Mouse (Mus musculus) liver, postnatal 0 days (tissue): ENCODE data around the gene Relb.

Experiments used
- CTCF ChIP-seq: sonication (generic); IDR thresholded peaks from 2 replicates; pipeline ENCODE4 v1.5.1; 2016; ENCODE audit warnings: antibody characterized with exemption, low read depth
- EP300 ChIP-seq: IDR thresholded peaks from 2 replicates; pipeline ENCODE4 v1.6.1; 2016; ENCODE audit warnings: antibody characterized with exemption, low read depth, mild to moderate bottlenecking

DNA sequence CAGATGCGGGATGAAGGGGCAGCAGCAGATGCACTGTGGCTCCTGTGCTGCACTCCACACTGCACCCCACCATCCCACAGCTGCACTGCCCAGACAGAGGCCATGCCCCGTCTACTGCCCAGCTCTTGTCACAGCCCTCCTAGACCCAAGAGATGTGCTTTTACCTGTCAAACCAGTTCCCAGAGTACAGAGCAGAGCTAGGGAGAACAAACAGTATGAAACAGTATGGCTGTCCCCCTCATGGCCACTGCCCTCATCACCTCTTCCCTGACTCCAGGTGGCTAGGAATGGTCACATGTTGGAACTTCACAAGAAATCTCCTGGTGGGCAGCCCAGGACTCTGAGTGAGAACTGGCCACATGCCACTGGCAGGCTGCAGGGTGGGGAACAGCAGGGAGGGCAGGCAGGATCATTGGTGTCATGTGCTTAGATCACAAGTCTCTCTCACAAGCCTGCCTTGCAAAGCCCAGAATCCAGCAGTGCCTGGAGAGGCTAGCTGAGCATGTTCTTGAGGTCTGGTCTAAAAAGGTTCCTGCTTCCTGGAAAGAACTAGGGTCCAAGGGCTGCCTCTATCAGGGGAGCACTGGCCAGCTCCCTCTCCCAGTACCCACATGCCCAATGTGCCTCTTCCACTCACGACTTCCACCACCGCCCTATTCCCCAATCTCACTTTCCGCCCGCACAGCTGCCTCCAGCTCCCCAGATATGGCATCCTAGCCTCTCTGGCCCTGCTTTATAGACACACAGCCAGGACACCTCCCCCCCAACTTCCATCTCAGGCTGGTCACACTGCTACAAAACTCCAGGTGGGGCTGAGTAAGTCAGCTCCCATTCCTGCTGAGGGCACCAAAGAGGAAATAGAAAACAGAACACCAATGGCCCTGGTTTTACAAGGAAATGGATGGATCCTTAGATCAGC is 71.0 kb downstream of the Relb start:
- TF ChIP-seq CTCF (no peak), EP300 (no peak)
